Mouse (Mus musculus): ENCODE data around the gene Mettl4. TPM values are rescaled to one million over a fixed set of nuclear protein-coding genes. Genes with fewer than 3 reads are reported as not detected.

The Mettl4 gene
- polyA plus RNA-seq (2012; rRNA removed) = 14.7 and 17.5 TPM in 2 replicates

GRCm38 (mm10) chr17:94749466-94750135 lies at the start of gene Mettl4:
Gene Mettl4, minus strand, starts transcription at chr17:94750019.

